Mouse (Mus musculus): Measurements from ENCODE around the gene 1700015F17Rik. TPM values are rescaled to one million over a fixed set of nuclear protein-coding genes. Genes with fewer than 3 reads are reported as not detected.

The 1700015F17Rik gene
- total and polyA plus RNA-seq, 3 experiments = not detected

DNA sequence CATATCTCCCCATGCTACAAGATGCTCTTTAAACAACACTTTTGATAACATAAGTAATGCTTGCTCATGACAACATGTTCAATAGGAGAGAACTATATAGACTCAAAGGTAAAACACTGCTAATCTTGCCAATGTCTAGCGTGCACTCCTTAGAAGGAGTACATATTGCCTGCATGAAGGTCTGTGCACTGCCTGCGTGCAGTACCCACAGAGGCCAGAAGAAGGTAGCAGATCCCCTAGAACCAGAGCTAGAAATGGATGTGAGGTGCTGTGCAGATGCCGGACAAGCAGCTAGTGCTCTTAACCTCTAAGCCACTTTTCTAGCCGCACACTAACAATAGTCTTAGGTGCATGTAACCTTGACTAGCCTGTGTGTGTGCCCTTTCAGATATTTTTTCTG is 13.2 kb upstream of the 1700015F17Rik start:
- in situ Hi-C loops (cut with MboI; ENCODE audit: low pct_ligation_motif_present, low pct_unique_long_range_greater_than_20kb, low sequenced_read_pairs) (loop anchor here (10.0 kb wide), 1 partner anchor 263 kb away; no protein-coding TSS in a partner anchor), dilution Hi-C loops (cut with MboI; ENCODE audit: extremely low pct_ligation_motif_present, extremely low pct_unique_long_range_greater_than_20kb, low sequenced_read_pairs) (no loop called here)
- Histone ChIP-seq H3K4me1 (ENCODE audit: control insufficient read depth in 1 of 2, insufficient read depth in 2 of 2) (no peaks in the 10 kb centered on the region), H3K9ac (ENCODE audit: insufficient read depth, low read depth) (no peak overlapping the region), H3K36me3 (replicated peaks in 1 of 2; ENCODE audit: control insufficient read depth in 1 of 2, insufficient read depth in 1 of 2, low read length in 1 of 2) (no peaks in the 10 kb centered on the region), H3K4me2 (ENCODE audit: insufficient read depth, low read depth, poor library complexity, severe bottlenecking) (no peak overlapping the region), H3K27me3 (replicated peaks) (no peaks in the 10 kb centered on the region), H3K27ac (ENCODE audit: insufficient read depth, low read depth) (no peak overlapping the region), H3K9me3 (replicated peaks; ENCODE audit: low read length) (peaks cover 5% of the 10 kb centered on the region), H3K4me3 (replicated peaks in 1 of 3; ENCODE audit: low read depth in 2 of 3, low read length in 2 of 3, poor library complexity in 1 of 3) (no peak overlapping the region), H3K79me2 (replicated peaks; ENCODE audit: control insufficient read depth, extremely low read depth, insufficient read depth, poor library complexity, severe bottlenecking) (no peaks in the 10 kb centered on the region)
- TF ChIP-seq MAX (IDR thresholded peaks at IDR 0.05; ENCODE audit: low read length) (no peak), CTCF (conservative IDR thresholded peaks at IDR 0.05 in 1 of 2, IDR thresholded peaks at IDR 0.05 in 1 of 2; ENCODE audit: low read depth in 2 of 2, low read length in 2 of 2) (peak in 1 of 2 experiments; percentile 26; a peak in 2 of 4 replicates), USF2 (conservative IDR thresholded peaks at IDR 0.05; ENCODE audit: low read depth, low read length) (no peak), E2F4 (IDR thresholded peaks at IDR 0.05; ENCODE audit: insufficient replicate concordance, low read depth, low read length) (no peak), POLR2AphosphoS2 (IDR thresholded peaks at IDR 0.05; ENCODE audit: low read depth, low read length) (no peak), MXI1 (IDR thresholded peaks at IDR 0.05; ENCODE audit: low read depth, low read length) (no peak), RCOR1 (conservative IDR thresholded peaks at IDR 0.05; ENCODE audit: low read depth, low read length) (no peak), MAFK (IDR thresholded peaks at IDR 0.05; ENCODE audit: insufficient replicate concordance, low read length) (no peak), NRF1 (IDR thresholded peaks at IDR 0.05; ENCODE audit: low read depth, low read length) (no peak)
- no peak for DNase-seq (ENCODE audit: extremely low read depth)

DNA sequence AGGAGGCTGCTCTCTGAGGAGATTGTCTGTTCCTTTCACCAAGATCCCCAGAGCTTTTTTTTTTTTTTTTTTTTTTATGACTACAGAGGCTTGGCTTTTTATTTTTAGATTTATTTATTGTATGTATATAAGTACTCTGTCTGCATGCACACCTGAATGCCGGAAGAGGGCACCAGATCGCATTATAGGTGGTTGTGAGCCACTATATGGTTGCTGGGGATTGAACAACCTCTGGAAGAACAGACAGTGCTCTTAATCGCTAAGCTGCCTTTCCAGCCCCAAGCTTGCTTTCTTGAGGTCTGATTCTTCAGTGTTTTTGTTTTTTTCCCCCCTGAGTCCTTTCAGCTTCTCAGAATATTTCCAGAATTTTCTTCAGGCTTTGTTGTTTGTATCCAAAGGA is 7.1 kb upstream of the 1700015F17Rik start:
- TF ChIP-seq RCOR1 (conservative IDR thresholded peaks at IDR 0.05; ENCODE audit: low read depth, low read length) (no peak), MAZ (IDR thresholded peaks at IDR 0.05; ENCODE audit: low read depth, low read length) (no peak), SIN3A (IDR thresholded peaks at IDR 0.05; ENCODE audit: low read length) (no peak), CTCF (conservative IDR thresholded peaks at IDR 0.05 in 1 of 2, IDR thresholded peaks at IDR 0.05 in 1 of 2; ENCODE audit: low read depth in 2 of 2, low read length in 2 of 2) (peak in 1 of 2 experiments; percentile 16; a peak in 1 of 4 replicates), CHD2 (IDR thresholded peaks at IDR 0.05; ENCODE audit: low read length) (no peak), POLR2A (IDR thresholded peaks at IDR 0.05; ENCODE audit: low read depth, low read length) (no peak), RAD21 (IDR thresholded peaks at IDR 0.05; ENCODE audit: low read depth, low read length) (peak; percentile 0), TBP (conservative IDR thresholded peaks at IDR 0.05; ENCODE audit: low read depth, low read length) (no peak)
- H3K27ac ChIP-seq (ENCODE audit: insufficient read depth, low read depth) = no peak overlapping the region
- H3K9me3 ChIP-seq (replicated peaks; ENCODE audit: low read length) = no peaks in the 10 kb centered on the region
- H3K27me3 ChIP-seq (replicated peaks) = no peaks in the 10 kb centered on the region
- H3K79me2 ChIP-seq (replicated peaks; ENCODE audit: control insufficient read depth, extremely low read depth, insufficient read depth, poor library complexity, severe bottlenecking) = no peaks in the 10 kb centered on the region
- dilution Hi-C loops (cut with MboI; ENCODE audit: extremely low pct_ligation_motif_present, extremely low pct_unique_long_range_greater_than_20kb, low sequenced_read_pairs) = no loop called here
- H3K4me1 ChIP-seq (ENCODE audit: control insufficient read depth in 1 of 2, insufficient read depth in 2 of 2) = peaks cover 5 to 8% of the 10 kb centered on the region in 2 experiments; a peak in 2 of 4 replicates
- H3K9ac ChIP-seq (ENCODE audit: insufficient read depth, low read depth) = no peak overlapping the region
- H3K4me2 ChIP-seq (ENCODE audit: insufficient read depth, low read depth, poor library complexity, severe bottlenecking) = no peak overlapping the region
- H3K36me3 ChIP-seq (replicated peaks in 1 of 2; ENCODE audit: control insufficient read depth in 1 of 2, insufficient read depth in 1 of 2, low read length in 1 of 2) = no peaks in the 10 kb centered on the region
- H3K4me3 ChIP-seq (replicated peaks in 1 of 3; ENCODE audit: low read depth in 2 of 3, low read length in 2 of 3, poor library complexity in 1 of 3) = no peak overlapping the region
- DNase-seq (ENCODE audit: extremely low read depth) = no peak
- in situ Hi-C loops (cut with MboI; ENCODE audit: low pct_ligation_motif_present, low pct_unique_long_range_greater_than_20kb, low sequenced_read_pairs) = no loop called here
